Mouse (Mus musculus) layer of hippocampus, adult 8-10 months (tissue): ENCODE results near the gene Sp7. TPM values are rescaled to one million over a fixed set of nuclear protein-coding genes. Genes with fewer than 3 reads are reported as not detected.

ENCODE experiments used
- DNase-seq, 2 experiments: peaks; one replicate each; pipeline ENCODE4 v3.0.0; 2022; ENCODE audit warnings: low spot score in 2 of 2
- total RNA-seq, 4 experiments: library from RNA; stranded (reverse); gene quantifications; 2 replicates each; pipeline ENCODE4 v1.2.4; 2022

Gene Sp7
- total RNA-seq, 4 experiments from 2014 or later, result 0.37 to 0.78 (median 0.59) TPM

DNA sequence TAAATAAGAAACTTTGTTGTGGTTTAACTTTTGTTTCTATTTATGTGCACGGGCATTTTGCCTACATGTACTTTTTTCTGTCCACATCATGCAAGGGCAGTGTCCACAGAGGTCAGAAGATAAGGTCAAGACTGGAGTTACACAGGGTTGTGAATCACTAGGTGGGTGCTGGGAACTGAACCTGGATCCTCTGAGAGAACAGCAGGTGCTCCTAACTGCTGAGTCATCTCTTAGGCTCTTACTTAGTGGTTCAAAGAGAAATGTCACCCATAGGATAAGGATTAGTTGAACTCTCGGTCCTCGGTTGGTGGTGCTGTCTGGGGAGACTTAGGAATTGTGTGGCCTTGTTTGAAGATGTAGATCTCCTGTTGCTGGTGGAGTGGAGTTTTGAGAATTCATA, 22.0 kb upstream of the Sp7 start:
- no peak for DNase-seq

DNA sequence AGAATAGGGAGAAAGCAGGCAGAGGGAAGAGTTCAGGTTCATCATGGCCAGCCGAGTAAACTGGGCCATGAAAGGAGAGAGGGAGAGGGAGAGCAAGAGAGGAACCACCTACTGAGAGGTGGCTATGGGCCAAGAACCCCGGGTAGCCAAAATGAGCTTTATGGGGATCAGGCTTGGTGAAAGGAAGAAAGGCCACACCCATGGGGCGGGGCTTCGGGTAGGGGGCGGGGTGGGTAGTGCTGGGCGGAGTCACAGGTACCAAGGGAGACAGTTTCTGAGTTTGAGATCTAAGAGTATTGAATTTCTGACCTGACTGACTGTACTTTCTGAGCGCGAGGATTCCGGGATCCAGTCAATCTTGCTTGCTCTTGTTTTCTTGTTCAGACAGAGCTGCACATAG, 19.7 kb upstream of the Sp7 start:
- DNase-seq, result no peak

DNA sequence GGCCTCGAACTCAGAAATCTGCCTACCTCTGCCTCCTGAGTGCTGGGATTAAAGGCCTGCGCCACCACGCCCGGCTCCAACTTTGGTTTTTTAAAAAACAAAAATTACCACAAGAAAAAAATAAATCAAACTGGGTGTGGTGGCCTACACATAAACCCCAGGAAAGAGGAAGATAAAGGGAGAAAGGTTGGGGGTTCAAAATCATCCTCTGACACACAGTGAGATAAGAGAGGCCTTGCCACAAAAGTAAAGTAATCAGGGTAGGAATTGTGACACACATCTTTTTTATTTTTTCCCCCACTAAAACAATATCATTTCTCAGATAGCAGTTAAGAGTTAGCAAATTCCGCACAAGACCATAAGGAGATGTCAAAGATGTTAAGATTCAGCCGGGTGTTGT, 16.7 kb upstream of the Sp7 start:
- DNase-seq, result no peak

DNA sequence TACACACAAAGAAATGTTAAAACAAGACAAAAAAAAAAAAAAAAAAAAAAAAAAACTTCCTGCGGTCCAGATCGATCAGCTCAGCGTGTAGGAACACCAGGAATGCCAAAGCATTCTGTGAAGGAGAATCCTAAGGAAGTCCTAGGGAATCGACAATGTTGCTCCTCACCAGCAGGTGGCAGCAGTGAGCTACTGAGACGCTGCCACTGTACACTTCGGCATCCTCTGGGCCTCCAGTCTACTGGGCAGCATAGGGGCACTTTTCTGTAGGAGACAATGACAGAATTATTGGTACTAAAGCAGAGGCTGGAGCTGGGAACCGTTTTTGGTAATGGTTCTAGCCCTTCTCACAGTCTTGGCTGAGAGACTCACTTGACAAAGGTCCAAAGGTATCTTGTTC, 14.6 kb upstream of the Sp7 start:
- peak; percentile 66 to 82 for DNase-seq

DNA sequence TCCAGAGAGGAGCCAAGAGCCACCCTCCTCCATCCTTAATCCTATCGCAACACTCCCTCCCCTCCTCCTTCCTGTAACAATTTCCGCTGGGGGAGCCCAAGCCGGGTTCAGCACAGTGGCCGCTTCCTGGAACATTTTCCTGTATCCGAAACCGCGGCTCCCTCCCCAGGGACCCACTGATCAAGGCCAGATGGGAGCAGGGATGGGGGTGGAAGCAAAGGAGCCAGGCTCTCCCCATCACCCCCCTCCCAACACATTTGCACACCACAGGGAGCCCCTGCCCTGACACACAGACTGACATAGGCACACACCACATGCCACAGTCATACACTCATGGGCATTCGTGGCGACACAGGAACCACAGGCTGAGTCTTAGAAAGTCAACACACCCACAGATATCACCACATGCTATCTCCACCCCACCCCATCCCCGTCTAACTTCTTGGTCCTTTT, 10.9 kb upstream of the Sp7 start:
- DNase-seq, result no peak

DNA sequence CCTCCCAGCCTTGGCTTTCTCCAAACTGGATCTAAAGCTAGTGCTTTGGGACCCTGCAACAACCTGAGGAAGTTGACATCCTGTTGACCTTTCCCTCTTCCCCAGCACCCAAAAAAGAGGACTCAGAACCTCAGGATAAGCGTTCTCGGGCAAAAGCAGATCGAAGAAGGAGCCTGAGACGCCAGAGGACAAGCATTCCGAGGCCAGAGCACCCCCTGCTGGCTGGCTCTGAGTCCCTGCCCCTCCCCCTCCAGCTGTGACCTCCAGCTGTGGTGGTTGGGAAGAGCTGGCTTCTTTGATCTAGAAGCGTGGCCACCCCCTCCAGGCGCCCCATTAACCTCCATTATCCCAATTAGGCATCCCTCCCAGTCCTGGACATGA, 10.2 kb upstream of the Sp7 start:
- peak; percentile 65 to 68 for DNase-seq

DNA sequence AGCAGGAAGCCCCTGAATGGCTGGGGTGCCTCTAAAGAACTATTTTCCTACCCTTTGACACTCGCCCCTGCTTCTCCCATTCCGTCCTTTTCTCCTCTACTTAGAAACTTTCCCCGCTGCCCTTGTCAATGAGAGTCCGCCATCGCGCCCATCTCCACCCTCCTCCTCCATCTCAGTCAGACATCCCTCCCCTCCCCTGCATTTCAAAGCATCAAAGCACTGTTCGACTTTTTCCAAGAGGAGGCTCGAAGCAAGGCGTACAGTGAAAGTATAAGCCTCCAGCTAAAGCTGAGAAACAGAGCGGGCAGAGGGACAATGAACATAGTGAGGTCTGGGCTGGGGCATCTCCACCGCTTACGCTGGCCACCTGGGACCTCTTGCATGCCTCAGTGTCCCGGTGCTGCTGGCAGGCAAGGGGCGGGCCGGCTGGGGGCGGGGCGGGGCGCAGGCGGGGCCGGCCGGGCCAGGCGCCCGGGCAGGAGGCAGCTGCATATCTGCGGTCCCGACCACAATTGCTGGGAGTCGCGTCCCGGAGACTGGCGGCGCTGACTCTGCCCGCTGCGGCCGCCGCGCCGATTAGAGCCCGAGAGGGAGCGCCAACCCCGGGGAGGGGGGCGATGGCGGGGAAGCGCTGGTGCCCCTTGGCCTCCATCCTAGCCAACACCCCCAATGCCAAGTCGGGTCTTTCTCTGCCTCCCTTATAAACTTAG, 9.6 kb upstream of the Sp7 start:
- DNase-seq, result peak in 1 of 2 experiments; percentile 19

DNA sequence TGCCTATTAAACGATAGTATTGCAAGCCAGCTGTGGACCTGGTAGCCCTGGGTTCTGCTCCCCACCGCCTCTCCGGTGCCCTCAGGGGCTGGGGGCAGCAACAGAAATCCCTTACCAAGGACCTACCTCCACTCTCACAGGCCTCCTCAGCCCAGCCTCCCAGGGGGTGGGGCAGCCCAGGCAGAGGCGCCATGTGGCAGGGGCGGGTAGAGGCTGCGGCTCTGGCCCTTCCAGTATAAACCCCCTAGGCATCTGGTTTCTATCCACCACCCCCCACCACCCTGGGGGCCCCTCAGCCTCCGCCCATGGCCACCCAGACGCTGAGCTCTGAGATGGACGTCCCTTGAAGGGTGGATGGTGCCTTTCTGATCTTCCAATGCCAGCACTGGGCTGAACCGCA, 3.7 kb upstream of the Sp7 start:
- DNase-seq, result no peak

DNA sequence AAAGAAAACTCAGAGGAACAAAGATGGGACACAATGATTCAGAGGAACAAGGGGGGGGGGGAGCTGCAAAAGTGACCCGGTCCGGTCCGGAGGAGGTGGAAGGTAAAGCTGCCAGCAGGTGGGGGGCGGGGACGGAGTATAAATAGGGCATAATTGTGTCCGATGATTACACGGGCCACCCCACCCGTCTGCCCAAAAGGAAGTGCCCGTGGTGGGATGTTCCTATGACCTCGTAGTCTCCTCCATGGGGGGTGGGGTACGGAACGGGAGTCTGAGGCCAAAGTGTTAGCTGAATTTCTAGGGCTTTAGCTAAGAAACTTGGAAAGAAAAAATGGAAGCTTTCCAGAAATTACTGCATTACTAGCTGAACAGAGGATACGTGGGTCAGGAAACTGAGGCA, 3.0 kb upstream of the Sp7 start:
- DNase-seq, result no peak

DNA sequence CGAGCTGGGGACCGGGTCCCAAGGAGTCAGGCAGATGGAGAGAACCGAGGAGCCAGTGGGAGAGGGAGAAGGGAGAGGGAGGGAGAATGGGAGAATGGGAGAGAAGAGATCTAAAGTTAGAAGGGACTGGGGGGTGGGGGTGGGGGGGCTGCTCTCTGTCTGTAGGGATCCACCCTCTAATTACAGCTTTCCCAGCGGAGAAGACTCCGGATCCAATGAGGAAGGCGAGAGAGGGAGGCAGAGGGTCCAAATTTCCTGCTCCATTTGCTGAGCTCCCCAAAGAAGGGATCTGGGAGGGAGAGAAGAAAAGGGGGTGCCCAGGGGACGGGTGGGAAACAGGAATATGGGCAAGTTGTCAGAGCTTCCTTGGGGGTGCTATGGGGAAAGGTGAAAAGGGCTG, 744 bp downstream of the Sp7 start:
- no peak for DNase-seq

DNA sequence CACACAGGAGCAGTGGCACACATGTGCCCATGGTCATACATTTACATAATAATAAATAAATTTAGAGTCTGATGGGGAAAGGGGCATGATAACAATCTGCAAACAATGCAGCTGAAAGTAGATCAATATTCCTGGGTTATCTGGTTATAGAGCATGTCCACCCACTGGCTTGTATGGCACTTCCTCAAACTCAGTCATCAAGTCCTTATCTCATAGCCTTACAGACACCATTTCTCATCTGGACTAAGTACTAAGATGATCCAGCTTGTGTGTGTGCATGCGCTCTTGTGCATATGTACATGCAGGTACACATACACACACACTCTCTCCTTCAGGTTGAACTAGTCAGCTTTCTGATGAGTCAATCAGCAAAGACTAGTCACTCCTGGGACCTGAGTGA, 2.3 kb downstream of the Sp7 start:
- DNase-seq, result no peak

DNA sequence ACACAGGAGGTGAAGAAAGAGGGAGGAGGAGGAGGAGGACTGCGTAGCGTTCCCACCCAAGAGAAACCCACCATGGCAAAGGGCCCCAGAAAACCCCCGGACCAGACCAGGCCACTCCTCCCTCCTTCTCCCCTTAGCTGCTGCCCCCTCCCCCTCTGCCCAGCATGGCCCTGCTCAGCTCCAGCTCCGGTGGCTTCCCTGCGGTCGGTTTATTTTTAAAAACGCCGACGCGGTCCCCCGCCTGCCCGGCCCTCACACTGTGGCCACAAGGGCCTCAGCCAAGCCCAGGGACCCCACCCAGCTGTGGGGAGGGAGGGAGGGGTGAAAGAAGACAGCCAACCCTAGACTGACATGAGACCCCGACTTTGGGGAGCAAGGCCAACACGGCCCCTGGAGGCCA, 4.3 kb downstream of the Sp7 start:
- DNase-seq, result no peak

DNA sequence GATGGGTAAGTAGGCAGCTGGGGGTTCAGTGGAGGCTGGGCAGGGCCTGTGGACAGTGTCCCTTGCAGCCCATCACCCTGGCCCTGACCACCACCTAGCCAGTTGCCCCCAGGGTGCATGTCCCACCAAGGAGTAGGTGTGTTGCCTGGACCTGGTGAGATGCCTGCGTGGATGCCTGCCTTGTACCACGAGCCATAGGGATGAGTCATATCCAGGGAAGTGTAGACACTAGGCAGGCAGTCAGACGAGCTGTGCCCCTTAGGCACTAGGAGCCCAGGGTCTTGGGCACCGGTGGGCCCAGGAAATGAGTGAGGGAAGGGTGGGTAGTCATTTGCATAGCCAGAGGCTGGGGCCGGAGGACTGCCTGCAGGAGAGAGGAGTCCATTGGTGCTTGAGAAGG, 8.1 kb downstream of the Sp7 start:
- DNase-seq, result no peak

DNA sequence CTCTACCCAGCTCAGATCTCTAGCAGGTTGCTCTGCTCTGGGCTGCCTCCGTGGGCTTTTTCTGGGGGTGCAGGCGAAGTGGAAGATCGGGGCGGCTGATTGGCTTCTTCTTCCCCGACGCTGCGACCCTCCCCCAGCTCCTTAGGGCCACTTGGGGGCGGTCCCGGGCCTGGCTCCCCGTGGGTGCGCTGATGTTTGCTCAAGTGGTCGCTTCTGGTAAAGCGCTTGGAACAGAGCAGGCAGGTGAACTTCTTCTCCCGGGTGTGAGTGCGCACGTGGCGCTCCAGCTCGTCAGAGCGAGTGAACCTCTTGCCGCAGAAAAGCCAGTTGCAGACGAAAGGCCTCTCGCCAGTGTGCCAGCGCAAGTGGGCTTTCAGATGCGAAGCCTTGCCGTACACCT, 8.9 kb downstream of the Sp7 start:
- no peak for DNase-seq

DNA sequence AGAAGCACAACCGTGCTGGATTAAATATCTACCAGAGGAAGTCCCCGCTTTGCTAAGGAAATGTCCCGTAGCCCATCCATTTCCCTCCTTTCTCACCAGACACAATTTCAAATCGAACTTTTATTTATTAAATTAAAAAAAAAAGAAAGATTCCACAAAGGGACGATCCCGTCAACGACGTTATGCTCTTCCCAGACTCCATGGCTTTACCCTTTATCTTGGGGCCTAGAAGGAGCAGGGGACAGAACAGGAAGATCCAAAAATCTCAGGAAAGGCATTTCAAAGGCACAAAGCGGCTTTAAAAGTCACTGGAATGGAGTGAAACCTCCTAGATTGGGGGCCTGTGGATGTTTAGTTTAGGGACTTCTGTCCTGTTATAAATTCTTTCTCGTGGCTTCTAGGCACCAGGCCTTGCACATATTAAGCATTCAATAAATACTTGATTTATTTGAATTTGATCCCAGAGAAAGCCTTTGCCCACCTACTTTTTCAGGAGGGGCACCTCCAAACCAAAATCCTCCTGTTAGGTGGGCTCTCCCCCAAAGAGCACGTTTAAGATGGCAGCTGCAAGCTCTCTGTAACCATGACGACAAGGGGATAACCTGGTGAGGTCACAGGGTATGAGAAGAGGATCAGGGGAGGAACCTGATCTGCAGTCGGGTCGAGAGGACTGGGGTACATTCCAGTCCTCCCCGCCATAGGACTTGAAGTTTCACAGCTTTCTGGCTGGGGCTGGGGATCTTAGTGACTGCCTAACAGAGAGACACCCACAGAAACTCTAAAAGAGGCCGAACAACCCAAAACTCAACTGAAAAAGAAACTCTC, 10.3 kb downstream of the Sp7 start:
- no peak for DNase-seq

DNA sequence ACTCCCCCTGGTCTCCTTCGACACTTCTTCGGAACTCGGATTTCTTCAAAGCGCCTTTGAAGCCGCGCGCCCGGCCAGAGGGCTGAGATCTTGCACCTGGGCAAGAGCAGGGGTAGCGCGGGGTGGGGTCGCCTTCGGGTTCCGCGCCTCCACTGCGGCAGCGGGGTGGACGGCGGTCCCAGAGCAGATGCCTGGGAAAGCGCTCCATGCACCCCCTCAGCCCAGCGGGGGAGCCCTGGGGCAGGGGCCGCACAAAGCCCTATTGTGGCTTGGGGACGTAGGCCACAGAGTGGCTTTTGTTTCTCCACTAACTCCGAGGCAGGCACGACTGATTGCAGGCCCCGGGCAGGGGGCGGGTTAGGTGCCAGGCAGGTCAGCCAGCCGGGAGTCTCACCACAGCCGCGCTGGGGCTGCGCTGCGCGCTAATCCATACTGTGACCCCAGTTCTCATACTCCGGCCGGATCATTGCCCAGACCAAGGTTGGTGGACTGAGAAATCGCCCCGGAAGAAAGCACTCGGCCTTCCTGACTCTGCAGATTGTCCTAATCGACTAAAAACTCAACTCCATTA, 11.0 kb downstream of the Sp7 start:
- peak; percentile 54 to 61 for DNase-seq

DNA sequence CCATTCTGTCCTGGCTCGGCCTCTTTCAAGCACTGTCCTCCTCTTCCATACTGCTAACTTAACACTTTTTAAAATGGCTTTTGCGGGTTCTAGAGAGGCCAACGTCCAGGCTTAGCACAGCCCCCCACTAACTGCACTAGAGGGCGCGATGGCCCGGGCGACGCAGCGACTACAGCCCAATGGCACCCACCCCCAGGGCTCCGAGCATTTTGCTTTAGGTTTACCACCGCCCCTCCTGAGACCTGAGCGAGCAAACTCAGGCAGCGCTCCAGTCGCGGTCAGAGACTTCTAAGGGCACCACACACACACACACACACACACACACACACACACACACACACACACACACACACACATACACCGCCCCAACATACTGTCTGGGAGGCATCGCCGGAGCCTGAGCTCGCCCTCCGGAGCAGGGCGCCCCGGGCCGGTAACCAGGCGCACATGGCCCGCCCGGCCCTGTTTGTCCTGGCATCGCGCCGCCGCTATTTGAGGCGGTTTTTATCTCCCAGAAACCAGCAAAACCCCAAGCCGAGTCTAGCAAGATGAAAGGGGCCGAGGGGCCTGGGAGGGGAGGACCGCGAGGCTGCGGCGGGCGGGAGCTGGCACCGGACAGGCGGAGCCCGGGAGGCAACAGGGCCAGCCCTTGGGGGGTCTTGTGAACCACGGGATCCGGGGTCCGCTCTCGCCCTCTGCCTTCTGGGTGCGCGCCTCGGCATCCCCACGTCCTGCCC, 11.7 kb downstream of the Sp7 start:
- peak in 1 of 2 experiments; percentile 23 for DNase-seq

DNA sequence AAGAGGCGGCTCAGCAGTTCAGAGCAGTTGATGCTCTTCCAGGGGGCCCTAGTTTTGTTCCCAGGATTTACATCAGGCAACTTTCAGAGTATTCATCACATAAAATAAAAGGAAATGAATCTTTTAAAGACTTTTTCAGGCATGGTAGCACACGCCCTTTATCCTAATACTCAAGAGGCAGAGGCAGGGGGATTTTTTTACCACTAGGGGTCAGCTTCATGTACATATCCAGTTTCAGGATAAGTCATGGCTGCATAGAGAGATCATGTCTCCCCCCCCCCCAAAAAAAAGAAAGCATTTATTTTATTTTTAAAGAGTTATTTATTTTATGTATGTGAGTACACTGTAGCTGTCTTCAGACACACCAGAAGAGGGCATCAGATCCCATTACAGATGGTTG, 13.0 kb downstream of the Sp7 start:
- DNase-seq, result no peak

DNA sequence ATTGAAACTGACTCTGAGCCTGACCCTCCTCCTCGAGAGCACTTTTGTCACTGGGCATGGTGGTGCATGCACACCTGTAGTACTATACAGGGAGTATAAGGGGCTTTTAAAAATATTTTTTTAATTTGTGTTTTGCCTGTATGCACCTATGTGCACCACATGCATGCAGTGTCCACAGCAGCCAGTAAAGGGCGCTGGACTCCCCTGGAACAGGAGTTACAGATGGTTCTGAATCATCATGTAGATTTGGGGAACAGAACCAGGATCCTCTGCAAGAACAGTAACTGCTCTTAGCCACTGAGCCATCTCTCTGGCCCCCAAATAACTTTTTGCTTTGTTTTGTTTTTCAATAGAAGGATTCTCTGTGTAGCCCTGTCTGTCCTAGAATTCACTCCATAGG, 14.8 kb downstream of the Sp7 start:
- no peak for DNase-seq

DNA sequence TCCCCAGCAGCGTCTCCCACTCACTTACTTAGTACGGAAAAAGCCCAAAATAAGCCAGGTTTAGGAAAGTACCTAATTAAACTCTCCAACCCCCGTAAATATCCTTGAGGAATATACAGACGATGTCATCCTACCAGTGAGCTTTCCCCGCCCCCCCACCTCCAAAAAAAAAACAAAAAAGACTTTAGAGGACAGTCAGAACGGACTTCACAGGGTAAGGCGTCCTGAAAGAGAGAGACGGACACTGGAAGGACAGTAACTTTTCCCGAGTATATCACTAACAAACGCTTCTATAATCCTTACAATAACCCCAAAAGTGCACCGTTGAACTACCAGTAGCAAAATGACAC, 16.1 kb downstream of the Sp7 start:
- DNase-seq, result no peak

DNA sequence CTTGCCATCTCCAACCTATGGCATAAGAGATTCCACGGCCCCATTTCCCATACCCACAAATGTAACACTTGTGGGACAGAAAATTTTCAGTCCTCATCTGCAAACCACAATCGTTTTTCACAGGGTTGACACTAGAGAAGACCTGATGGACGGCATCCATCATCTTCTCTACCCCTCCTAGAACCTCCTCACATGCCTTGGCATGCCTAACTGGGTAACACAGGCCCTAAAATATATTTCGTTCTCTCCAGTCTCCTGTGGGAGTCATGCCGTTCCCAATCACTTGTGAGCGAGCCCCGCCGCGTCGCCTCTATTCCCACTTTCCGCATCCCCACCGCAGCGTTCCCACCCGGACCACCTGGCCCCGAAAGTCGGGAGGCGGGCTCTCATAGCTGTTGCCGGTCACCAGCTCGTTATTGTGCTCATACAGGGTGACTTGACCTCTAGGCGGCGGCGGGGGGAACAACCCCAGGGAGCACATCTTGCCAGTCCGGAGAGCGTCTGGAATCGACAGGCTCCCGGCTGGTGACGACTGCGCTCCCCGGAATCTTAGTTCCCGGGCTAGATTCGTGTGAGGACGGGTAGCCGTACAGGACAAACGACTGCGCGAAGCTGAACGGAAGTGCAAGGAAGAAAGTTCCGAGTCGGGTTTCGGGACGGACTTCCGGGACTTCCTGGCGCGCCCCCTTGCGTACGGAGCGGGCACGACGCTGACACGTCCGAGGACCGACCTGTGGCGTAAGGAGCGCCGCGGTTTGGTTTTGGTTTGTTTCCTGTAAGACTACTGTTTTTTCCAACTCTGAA, 16.6 kb downstream of the Sp7 start, which contains the start of gene Aaas:
TSS of gene Aaas (minus strand) at position 634 of the 804 bp plus-strand sequence.
- DNase-seq, result peak; percentile 90 to 95
